Mouse (Mus musculus): ENCODE results near the gene Gm49336. TPM values are rescaled to one million over a fixed set of nuclear protein-coding genes. Genes with fewer than 3 reads are reported as not detected.

The Gm49336 gene
- polyA plus RNA-seq, 1 experiment: 52.3 TPM

DNA sequence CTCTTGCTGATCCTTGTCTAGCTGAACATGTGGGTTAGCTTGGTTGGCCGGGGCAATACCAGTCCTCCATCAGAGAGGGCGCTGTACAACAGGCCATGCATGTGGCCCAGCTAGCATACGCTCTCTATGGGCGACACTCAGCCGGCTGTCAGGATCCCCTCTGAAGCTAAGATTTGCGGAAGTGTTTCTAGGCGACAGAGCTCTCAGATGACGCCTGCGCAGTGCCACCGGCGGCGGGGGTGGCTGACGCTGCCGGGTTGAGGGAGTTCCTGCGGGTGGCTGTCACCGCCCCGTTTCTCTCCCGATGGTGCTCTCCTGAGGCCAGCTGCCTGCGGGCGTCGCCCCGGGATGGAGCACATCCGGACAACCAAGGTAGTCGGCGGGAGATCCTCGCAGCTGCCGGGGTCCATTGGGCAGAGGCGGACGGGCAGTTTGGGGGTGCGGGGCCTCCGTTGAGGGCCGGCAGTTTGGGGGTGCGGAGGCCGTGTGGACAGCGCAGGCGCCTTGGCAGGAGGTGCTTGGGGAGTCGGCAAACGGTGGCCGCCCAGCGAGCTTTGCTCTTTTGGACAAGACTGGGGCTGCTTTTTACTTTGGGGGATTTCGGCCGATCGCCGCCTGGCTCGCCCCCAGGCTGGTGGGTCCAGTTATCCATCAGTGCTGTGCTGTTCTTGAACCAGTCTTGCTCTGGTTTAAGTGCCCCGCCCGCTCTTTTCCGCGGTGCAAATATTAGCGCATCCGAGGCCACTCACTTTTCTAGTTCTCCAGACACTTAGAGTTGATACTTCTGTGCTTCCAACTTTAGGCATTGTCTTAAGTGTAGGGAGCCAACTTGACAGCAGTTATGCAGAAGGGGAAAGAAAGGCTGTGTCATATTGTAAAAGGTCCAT is 13.9 kb upstream of the Gm49336 start, which contains the start of gene Mtmr6:
Mtmr6 (plus strand) TSS at position 239 of the 887 bp plus-strand sequence.
- TF ChIP-seq POLR2A (IDR thresholded peaks at IDR 0.05; ENCODE audit: borderline replicate concordance, extremely low read depth, insufficient read depth, insufficient read length, poor library complexity, severe bottlenecking): no peak
- peak; percentile 95 for TF ChIP-seq CTCF (IDR thresholded peaks at IDR 0.05; ENCODE audit: borderline replicate concordance, extremely low read depth, insufficient read depth, insufficient read length)
- peak; percentile 100 for DNase-seq (ENCODE audit: low read depth)

DNA sequence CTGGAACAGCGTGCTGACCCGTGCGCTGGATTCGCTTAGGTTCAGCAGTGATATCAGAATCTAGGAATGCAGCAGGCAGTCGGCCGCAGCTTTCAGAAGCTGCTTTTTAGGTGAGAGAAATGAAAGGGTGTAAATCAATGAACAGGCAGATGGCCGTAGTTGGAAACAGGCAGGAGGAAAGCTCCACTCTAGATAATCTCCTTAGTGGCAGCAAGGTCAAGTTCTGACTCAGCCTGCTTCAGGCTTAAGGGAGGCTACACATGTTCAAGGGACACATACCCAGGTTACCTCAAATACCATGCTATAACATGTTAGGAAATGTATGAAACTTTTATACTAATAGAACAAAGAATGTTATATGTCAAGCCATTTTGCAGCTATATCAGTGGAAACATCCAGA is 11.0 kb upstream of the Gm49336 start:
- TF ChIP-seq CTCF (IDR thresholded peaks at IDR 0.05; ENCODE audit: borderline replicate concordance, extremely low read depth, insufficient read depth, insufficient read length) (no peak), POLR2A (IDR thresholded peaks at IDR 0.05; ENCODE audit: borderline replicate concordance, extremely low read depth, insufficient read depth, insufficient read length, poor library complexity, severe bottlenecking) (no peak)
- no peak for DNase-seq (ENCODE audit: low read depth)

- TF ChIP-seq CTCF (IDR thresholded peaks at IDR 0.05; ENCODE audit: borderline replicate concordance, extremely low read depth, insufficient read depth, insufficient read length) (no peak), POLR2A (IDR thresholded peaks at IDR 0.05; ENCODE audit: borderline replicate concordance, extremely low read depth, insufficient read depth, insufficient read length, poor library complexity, severe bottlenecking) (no peak)
- no peak for DNase-seq (ENCODE audit: low read depth)
Measured at GRCm38 (mm10) chr14:60257851-60258250, 6.5 kb upstream of the Gm49336 start.

DNA sequence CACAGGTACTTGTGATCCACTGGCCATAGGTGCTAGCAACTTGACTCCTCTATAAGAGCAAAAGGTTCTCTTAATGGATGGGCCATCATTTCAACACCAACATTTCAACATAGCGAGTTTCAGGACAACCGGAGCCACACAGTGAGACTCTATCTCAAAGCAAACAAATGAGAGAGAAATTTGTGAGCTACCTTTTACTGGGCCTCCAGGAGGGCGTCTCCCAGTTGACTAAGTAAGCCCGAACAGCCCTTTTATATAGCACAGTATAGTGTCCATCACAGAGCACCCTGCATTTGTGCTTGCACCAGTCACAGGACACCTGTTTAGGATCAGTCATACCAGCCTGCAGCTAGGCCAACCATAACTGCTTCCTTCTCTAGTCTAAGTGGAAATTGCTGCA is 5.8 kb upstream of the Gm49336 start:
- DNase-seq (ENCODE audit: low read depth): no peak
- no peak for TF ChIP-seq CTCF (IDR thresholded peaks at IDR 0.05; ENCODE audit: borderline replicate concordance, extremely low read depth, insufficient read depth, insufficient read length)
- no peak for TF ChIP-seq POLR2A (IDR thresholded peaks at IDR 0.05; ENCODE audit: borderline replicate concordance, extremely low read depth, insufficient read depth, insufficient read length, poor library complexity, severe bottlenecking)

GRCm38 (mm10) chr14:60256356-60256755 is 5.0 kb upstream of the Gm49336 start:
- DNase-seq (ENCODE audit: low read depth): no peak
- TF ChIP-seq CTCF (IDR thresholded peaks at IDR 0.05; ENCODE audit: borderline replicate concordance, extremely low read depth, insufficient read depth, insufficient read length) (no peak), POLR2A (IDR thresholded peaks at IDR 0.05; ENCODE audit: borderline replicate concordance, extremely low read depth, insufficient read depth, insufficient read length, poor library complexity, severe bottlenecking) (no peak)

GRCm38 (mm10) chr14:60254774-60255173 is 3.5 kb upstream of the Gm49336 start:
- TF ChIP-seq CTCF (IDR thresholded peaks at IDR 0.05; ENCODE audit: borderline replicate concordance, extremely low read depth, insufficient read depth, insufficient read length) (no peak), POLR2A (IDR thresholded peaks at IDR 0.05; ENCODE audit: borderline replicate concordance, extremely low read depth, insufficient read depth, insufficient read length, poor library complexity, severe bottlenecking) (no peak)

GRCm38 (mm10) chr14:60253466-60253865 is 2.2 kb upstream of the Gm49336 start:
- DNase-seq (ENCODE audit: low read depth): no peak
- TF ChIP-seq POLR2A (IDR thresholded peaks at IDR 0.05; ENCODE audit: borderline replicate concordance, extremely low read depth, insufficient read depth, insufficient read length, poor library complexity, severe bottlenecking): no peak

More at GRCm38 (mm10) chr14:60254774-60255173, 3.5 kb upstream of the Gm49336 start:
- no peak for DNase-seq (ENCODE audit: low read depth)

- TF ChIP-seq CTCF (IDR thresholded peaks at IDR 0.05; ENCODE audit: borderline replicate concordance, extremely low read depth, insufficient read depth, insufficient read length) (no peak), POLR2A (IDR thresholded peaks at IDR 0.05; ENCODE audit: borderline replicate concordance, extremely low read depth, insufficient read depth, insufficient read length, poor library complexity, severe bottlenecking) (no peak)
Measured at GRCm38 (mm10) chr14:60252004-60253000, 995 bp upstream of the Gm49336 start.

GRCm38 (mm10) chr14:60250879-60251278 is 428 bp downstream of the Gm49336 start:
- DNase-seq (ENCODE audit: low read depth): peak; percentile 71
- no peak for TF ChIP-seq CTCF (IDR thresholded peaks at IDR 0.05; ENCODE audit: borderline replicate concordance, extremely low read depth, insufficient read depth, insufficient read length)
- TF ChIP-seq POLR2A (IDR thresholded peaks at IDR 0.05; ENCODE audit: borderline replicate concordance, extremely low read depth, insufficient read depth, insufficient read length, poor library complexity, severe bottlenecking): no peak

More at GRCm38 (mm10) chr14:60252004-60253000, 995 bp upstream of the Gm49336 start:
- DNase-seq (ENCODE audit: low read depth): peak; percentile 30

DNA sequence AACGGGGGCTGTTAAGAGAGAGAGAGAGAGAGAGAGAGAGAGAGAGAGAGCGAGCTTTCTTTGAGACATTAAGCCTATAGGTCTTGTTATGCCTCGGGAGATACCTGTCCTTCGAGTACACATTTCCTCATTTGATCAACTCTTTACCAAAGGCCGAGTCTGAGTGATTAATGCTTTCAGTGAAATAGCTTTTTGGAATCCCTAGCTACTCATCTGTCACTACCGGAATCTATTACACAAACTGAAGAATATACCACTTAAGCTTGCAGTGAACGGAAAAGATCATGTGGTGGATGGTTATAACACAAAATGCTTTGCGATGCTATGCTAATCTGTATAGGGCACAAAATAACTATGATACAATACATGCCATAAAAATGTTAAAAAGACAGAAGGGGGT is 941 bp downstream of the Gm49336 start:
- TF ChIP-seq CTCF (IDR thresholded peaks at IDR 0.05; ENCODE audit: borderline replicate concordance, extremely low read depth, insufficient read depth, insufficient read length) (no peak), POLR2A (IDR thresholded peaks at IDR 0.05; ENCODE audit: borderline replicate concordance, extremely low read depth, insufficient read depth, insufficient read length, poor library complexity, severe bottlenecking) (no peak)
- peak; percentile 15 for DNase-seq (ENCODE audit: low read depth)

DNA sequence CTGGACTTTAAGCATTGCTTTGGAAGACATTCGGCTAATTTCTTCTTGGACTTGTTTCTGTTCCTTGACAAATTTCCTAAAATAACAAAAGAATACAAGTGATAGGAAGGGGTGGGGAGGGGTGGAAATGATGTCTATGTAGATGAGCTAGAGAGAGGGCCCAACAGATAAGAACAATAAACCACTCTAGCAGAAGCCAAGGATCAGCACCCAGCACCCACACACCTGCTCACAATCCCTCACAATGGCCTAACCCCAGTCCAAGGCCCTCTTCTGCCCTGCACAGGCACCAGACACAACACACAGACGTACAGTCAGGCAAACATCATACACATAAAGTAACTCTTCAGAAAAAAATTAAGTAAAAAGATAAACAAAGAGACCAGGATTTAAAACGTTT is 12.8 kb downstream of the Gm49336 start:
- DNase-seq (ENCODE audit: low read depth): no peak
- TF ChIP-seq POLR2A (IDR thresholded peaks at IDR 0.05; ENCODE audit: borderline replicate concordance, extremely low read depth, insufficient read depth, insufficient read length, poor library complexity, severe bottlenecking): no peak
- TF ChIP-seq CTCF (IDR thresholded peaks at IDR 0.05; ENCODE audit: borderline replicate concordance, extremely low read depth, insufficient read depth, insufficient read length): no peak
